Mouse (Mus musculus): ENCODE measurements at regions not wholly inside any gene's neighbourhood (a gene's known extent, or its start where the extent isn't known, plus 50 kb on each side); places are given as distances from the start of the nearest gene placed in this dataset.

- no peak for DNase-seq
These were observed 1349.4 kb downstream of the Slc22a22 start for GRCm38 (mm10) chr15:56128029-56128428.

DNA sequence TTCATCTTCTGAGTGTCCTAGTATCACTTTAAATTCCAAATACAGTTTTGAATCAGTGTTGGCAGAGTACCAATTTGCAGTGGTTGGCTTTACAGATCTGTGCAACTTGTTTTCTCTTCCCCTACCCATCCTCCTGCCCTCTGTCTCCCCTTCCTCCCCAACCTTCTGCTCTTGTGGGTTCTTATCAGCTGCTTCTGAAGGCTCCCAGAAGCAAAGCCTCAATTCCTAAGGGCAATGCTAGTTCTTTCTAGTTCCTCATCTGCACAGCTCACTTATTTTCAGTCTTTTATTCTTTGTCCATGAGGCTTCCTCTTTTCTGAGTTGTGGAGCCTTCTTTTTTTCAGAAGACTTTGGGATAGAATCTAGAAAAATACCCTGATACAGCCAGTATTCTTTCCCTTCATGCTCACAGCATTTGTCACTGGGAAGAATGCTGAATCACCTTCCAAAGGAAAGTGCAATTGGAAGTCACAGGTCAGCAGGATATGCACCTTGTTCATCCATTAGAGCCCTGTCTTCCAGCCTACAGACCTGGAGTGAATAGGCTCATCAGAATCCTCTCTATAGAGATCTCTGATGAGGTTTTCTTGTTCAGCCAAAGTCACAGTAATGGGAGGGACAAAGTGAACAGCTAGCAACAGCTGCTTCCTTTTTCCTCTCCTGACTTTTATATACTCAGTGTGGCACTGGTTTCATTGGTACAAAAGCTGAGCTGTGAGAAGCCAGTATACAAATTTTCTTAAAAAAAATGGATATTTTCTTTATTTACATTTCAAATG lies 1357.9 kb downstream of the Slc22a22 start:
- no peak for DNase-seq

- DNase-seq = no peak
These were observed 1369.1 kb downstream of the Slc22a22 start for GRCm38 (mm10) chr15:56108313-56108712.

DNA sequence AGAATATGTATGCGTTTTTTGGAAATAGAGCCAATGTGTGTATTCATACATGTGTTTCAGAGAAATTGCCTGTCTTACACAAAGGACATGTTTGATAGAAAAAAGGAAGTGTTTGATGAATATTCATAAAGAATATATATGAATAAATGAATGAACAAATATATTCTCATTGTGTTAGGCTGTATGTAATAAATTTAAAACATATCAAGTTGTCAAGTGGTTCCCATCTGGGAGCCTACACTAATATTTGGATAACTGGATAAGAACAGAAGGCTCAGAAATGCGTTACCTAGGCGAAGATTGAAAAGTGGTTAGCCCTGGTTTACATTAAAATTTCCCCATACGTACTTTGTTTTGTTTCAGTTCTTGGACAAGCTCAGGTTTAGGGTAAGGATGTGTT lies 1369.7 kb downstream of the Slc22a22 start:
- DNase-seq = no peak

DNA sequence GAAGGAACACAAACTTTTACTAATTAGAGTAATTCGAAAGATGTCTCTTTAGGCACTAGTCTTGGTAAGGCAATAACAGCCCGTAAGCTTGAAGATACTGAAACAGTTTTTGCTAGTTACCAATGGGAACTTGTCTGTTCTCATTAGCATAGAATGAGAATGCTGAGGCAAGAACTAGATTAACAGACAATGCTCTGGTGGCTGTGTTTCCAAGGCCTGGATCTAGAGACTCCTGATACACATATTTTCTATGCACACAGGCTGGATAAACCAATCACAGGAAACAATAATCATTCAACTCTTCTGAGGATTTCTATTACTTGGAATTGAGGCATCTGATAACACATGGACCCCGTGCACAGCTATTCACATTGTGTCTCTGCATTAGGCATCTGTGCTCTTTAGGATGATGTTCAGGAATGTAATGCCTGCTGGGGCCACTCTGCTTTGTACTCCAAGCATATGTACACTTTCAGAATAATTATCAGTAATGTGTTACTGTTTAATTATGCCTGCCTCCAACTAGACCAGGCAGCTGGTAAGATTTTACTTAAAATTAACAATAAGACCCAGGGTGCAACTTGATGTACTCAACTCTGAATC lies 1377.2 kb downstream of the Slc22a22 start:
- DNase-seq = no peak

DNA sequence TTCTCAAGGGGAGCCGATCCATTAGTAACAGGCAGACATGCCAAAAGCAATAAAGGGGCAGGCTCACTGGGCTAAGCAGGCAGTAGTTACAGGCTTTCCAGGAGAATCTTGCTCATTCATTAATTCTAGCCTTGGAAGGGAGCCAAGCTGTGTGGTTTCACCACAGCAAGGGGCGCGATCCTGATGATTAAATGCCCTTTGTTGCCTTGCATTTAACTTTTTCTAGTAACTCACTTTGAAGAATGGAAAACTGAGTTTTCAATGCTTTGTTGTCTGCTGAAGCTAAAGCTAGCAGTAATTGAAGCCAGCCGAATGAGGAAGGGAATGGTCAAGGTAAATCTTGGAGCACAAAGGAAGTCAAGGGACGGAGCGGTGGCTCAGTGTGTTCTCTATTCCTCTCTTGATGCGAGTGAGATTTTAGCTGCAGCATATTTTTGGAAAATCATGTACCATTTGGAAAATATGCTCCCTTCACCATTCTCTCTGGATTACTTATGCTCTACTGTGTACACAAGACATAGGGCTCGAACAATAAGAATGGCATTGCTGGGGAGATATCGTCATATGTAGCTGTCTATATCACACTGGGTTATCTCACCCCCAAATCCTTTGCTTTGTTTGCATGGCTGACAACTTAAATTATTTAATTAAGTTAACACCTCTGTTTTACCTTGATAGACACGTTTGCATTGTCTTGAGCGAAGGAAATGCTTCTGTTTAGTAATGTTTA lies 1399.4 kb downstream of the Slc22a22 start:
- no peak for DNase-seq

- no peak for DNase-seq
These were observed 1400.3 kb downstream of the Slc22a22 start for GRCm38 (mm10) chr15:56077081-56077480.

DNA sequence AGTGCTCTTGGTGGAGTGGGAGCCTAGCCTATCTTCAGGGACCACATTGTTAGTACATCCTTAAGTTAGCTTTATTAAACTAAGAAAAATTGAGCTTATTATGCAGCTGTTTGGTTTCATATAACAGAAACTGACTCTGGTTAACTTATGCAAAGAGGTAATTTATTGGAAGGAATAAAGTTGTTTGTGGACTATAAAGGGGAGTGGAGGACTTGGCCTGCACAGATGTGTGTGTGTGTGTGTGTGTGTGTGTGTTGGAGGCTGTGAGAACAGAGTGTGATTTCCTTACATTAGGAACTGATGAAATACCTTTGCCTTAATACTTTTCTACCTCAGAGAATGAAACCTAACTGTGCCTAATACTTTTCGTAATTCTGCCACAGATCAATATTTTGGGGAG lies 1400.7 kb downstream of the Slc22a22 start:
- DNase-seq = no peak

DNA sequence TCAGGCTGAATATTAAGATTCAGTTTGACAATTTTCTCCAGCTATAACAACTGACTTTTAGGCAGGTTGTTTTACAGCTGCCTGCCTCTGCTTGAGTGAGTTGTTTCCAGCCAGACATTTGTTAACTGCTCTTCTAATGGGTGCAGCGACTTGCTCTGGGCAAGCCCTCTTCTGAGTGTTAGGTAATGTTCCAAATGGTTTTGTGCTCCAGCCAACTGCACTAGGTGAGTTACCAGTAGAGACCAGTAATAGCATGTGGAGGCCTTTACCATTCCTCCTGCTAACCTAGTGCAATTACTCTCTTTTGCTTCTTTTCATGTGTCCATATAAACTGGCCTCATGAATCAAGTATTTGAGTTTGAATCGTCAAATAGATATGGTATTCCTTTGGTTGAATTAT lies 1407.9 kb downstream of the Slc22a22 start:
- no peak for DNase-seq

DNA sequence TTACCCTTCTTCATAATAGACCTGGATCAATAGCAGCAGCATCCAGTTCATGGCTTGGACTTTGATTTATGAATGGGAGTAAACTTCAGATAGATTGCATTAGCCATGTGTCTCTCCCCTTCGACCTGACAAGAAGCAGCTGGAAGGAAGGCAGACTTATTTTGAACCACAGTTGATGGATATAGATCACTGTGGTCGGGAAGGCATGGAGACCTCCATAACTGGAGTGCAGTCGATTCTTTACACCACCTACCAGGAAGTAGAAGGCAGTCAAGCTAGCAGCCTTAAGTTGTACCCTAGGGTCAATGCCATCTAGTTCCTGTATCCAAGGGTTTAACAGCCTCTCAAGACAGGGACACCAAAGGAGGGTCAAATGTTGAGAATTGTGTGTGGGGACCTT lies 1410.2 kb downstream of the Slc22a22 start:
- DNase-seq = no peak

DNA sequence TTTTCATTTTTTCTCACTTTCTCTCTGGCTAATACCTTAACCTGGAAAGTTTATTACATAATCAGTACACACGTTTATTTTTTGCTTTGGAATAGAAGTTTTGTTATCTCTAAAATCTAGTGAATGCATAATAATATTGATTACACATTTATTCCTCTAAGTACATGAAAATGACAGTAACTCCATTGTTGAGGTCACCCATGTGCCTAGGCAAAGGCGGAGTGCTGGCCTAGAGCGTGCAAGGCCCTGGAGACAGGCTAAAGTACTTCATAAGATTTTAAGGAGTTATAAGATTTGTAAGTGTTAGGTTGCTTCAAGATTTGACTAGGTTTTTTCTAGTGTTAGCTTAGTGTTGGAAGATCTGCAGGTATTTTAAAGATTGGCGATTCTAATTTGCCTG lies 1410.9 kb downstream of the Slc22a22 start:
- DNase-seq = no peak

- DNase-seq = no peak
These were observed 1411.4 kb downstream of the Slc22a22 start for GRCm38 (mm10) chr15:56065872-56066534.

DNA sequence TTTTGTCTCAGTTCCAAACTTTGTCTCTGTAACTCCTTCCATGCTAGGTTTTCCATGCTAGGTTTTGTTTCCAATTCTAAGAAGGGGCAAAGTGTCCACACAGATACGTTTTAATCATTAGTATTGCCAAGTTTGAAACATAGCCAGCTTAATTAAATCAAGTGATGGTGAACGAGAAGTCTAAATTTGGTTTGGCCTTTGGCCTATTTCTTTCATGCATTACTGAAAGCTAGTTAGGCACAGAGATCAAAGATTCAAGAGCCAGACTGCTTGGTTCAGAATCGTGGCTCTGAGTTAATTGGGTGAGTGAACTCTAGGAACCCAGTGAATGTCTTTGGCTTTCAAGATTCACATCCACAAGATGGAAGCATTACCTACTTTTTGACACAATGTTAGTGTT lies 1414.8 kb downstream of the Slc22a22 start:
- DNase-seq = no peak

DNA sequence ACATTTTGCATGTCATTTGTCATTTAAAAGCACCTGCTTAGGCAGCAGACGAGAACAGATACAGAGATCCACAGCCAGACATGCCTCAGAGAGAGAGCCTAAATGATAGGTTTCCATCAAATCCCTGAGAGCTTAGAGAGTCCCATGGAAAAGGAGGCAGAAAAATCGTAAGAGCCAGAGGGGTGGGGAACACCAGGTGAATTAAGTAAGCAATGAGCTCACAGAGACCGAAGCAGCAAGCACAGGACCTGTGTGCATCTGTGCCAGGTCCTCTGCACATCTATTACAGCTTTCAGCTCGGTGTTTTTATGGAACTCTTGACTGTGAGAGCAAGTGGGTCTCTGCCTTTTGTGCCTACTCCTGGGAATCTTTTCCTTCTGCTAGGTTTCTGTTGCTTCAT lies 1416.1 kb downstream of the Slc22a22 start:
- DNase-seq = no peak

DNA sequence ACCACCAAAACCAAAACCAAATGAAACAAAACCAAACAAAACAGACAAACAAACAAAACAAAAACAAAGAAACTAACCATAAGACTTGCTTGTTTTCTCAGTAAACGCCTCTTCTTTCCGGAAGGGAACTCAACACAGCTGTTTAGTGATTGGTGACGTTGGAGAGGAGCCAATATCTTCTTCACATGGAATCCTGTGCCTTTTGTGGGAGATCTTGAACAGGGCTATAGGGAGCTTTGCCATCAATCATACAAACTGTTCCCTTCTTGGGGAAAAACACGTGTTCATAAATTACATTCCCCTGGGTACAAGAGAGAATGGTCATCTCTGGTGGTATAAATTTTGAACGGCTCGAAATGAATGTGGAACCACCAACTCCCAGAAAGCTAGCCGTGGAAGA lies 1426.7 kb downstream of the Slc22a22 start:
- DNase-seq = no peak

DNA sequence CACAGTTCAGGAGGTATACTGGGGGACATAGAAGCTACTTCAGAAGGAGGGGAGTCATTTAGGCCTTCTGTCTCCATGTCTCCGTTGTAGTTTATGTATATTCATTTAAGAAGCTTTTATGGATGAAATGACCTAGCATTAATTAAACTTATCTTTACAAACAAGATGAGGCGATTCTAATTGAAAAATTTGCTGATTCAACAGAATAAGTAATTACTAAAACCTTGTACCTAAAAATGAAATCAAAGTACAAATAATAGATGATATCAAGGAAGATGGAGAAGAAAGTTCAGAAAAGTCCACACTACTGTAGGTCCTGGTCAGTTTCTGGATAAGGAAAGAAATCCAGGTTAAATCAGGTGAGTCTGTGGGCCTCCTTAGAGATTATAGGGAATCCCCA lies 1429.6 kb downstream of the Slc22a22 start:
- DNase-seq = no peak

GRCm38 (mm10) chr15:56046679-56047532 lies 1430.5 kb downstream of the Slc22a22 start:
- peak; percentile 59 for DNase-seq

DNA sequence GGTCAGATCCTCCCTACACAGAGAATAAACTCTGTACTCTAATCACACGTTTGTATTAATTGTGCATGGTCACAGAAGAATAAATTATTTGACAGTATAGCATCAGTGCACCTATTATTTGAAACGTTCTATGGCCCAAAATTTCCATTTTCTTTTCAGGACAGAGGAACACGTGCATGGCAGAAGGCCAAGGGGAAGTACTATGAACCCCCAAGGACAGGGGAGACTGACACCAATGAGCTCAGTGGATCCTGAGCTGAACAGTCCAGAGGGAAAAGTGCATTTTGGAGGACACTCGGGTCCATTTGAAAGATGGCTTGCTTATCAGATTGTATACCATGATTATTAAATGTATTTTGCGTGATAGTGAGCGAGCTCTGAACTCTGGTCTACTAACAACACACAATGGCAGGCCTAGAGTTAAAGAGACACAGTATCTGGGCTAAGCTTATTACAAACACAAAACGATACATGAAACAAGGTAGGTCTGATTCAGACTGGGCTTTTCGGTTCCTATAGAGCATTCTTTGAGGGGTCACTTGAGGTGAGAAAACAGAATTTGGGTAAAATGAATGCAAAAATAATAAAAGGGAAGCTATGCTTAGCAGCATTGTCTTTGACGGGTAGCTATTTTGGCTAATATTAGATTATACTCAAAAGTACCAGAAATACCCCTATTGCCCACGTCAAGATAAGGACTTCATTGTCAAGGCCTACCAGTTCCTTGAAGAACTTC lies 1431.7 kb downstream of the Slc22a22 start:
- no peak for DNase-seq

DNA sequence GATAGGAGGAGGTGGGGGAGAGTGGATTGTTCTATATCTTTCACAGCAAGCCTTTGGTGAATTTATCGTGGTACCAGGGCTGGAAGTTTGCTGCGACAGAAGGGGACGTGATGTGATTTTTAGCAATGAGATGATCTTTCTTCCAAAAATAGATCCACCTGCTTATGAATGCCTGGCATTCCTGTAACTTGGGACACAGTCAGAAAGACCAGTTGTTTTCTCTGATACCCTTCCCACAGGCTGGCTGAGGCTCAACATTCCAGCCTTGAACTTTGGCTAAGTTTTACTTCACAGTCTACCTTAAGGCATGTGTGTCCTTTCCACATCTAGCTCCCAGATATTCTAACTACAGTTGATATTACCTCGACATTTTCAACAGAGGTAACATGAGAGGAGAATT lies 1434.1 kb downstream of the Slc22a22 start:
- no peak for DNase-seq

DNA sequence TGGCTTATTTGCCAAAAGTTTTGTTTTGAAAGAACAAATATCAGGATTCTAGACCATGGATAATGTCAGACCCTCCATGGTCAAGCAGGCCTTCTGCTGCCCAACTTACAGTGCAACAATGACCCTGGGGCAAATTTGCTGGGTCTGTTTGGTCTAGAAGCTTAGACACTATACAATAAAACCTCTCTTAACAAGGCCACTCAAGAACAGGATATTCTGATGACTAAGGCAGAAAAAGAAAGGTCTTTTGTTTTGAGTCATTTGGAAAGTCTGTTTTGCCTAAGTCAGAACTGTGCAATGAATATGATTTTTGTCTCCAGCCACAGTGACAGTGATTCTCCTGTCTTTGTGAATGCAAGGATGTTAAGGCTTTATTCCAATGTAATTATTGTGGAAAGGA lies 1435.0 kb downstream of the Slc22a22 start:
- no peak for DNase-seq

DNA sequence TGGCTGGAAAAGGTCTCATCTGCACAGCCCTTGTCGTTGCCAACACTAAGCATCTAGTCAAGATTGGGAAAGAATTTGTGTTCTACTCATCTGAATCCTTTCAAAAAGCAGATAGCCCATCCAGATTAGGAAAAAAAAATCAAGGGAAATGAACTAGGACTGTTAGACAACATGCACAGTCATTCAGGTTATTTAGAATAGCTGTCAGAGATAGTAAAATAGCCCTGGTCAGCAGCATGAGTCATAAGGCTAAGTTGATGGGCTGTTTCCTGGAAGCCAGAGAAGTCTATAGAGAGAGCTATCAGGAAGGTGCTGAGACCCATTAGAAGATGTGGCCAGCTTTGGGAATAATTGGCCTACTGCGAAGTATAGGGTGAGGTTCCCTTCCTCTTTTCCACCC lies 1447.4 kb downstream of the Slc22a22 start:
- no peak for DNase-seq
